Mouse (Mus musculus) forebrain, embryonic 13.5 days (tissue): ENCODE results near the gene Galnt9. TPM values are rescaled to one million over a fixed set of nuclear protein-coding genes. Genes with fewer than 3 reads are reported as not detected.

Source experiments
- ATAC-seq: fragments of 200-750 bp; cut with Nextera tagmentation; 2 replicates; pipeline ENCODE4 v1.8.0; 2017
- H3K27ac ChIP-seq: fragments of 300-500 bp; sonication (generic); 2 replicates; pipeline ENCODE4 v1.5.1; 2015; ENCODE audit warnings: inconsistent platforms, mild to moderate bottlenecking, moderate library complexity
- H3K27me3 ChIP-seq: fragments of 300-500 bp; sonication (generic); 2 replicates; pipeline ENCODE4 v1.6.1; 2015; ENCODE audit warnings: mild to moderate bottlenecking, inconsistent platforms
- H3K36me3 ChIP-seq: fragments of 300-500 bp; sonication (generic); 2 replicates; pipeline ENCODE4 v1.6.1; 2015; ENCODE audit warnings: mild to moderate bottlenecking, inconsistent platforms; ENCODE audit not compliant: poor library complexity, severe bottlenecking
- H3K4me1 ChIP-seq: fragments of 300-500 bp; sonication (generic); 2 replicates; pipeline ENCODE4 v1.6.1; 2015; ENCODE audit warnings: inconsistent platforms
- H3K4me2 ChIP-seq: fragments of 300-500 bp; sonication (generic); 2 replicates; pipeline ENCODE4 v1.6.1; 2015; ENCODE audit warnings: inconsistent platforms, mild to moderate bottlenecking, moderate library complexity
- H3K4me3 ChIP-seq: fragments of 300-500 bp; sonication (generic); 2 replicates; pipeline ENCODE4 v1.5.1; 2015; ENCODE audit warnings: mild to moderate bottlenecking, inconsistent platforms
- H3K9ac ChIP-seq: fragments of 300-500 bp; sonication (generic); 2 replicates; pipeline ENCODE4 v1.6.1; 2015; ENCODE audit warnings: mild to moderate bottlenecking, inconsistent platforms
- H3K9me3 ChIP-seq: fragments of 300-500 bp; sonication (generic); replicated peaks from 2 replicates; pipeline ENCODE4 v1.6.1; 2016; ENCODE audit warnings: inconsistent platforms
- WGBS: fragments of 180-500 bp; shearing (Covaris S2); methylation state at CpG from one replicate; pipeline ENCODE4 v1.1.7; 2015; 5-methylcytosine and 5-hydroxymethylcytosine counted together
- polyA plus RNA-seq: library from polyadenylated mRNA; unstranded; fragments of >200 nt; fragmentation: Nextera tagmentation; extraction: Ambion mirVana; gene quantifications from 2 replicates; pipeline ENCODE4 v1.2.1, GENCODE M21; 2015

Gene Galnt9
- polyA plus RNA-seq, 1 experiment from 2014 or later, result 4.8 TPM

- H3K4me2 ChIP-seq, result no peak overlapping the region
- H3K9ac ChIP-seq, result no peak overlapping the region
- no peaks in the 10 kb centered on the region for H3K36me3 ChIP-seq
- no peak overlapping the region for H3K4me3 ChIP-seq
- no peak for ATAC-seq
- H3K9me3 ChIP-seq, result no peaks in the 10 kb centered on the region
- peaks cover 10% of the 10 kb centered on the region for H3K4me1 ChIP-seq
- WGBS, result 53% methylated on average over 2 of the region's 2 CpGs
- peaks cover 48% of the 10 kb centered on the region for H3K27me3 ChIP-seq
- no peak overlapping the region for H3K27ac ChIP-seq
These were observed 3.2 kb upstream of the Galnt9 start for GRCm38 (mm10) chr5:110540947-110541346.

GRCm38 (mm10) chr5:110541456-110541855, 2.7 kb upstream of the Galnt9 start:
- no peak overlapping the region for H3K4me3 ChIP-seq
- no peak overlapping the region for H3K4me2 ChIP-seq
- no peaks in the 10 kb centered on the region for H3K36me3 ChIP-seq
- no peak overlapping the region for H3K27ac ChIP-seq
- H3K9ac ChIP-seq, result no peak overlapping the region
- H3K9me3 ChIP-seq, result no peaks in the 10 kb centered on the region
- peaks cover 10% of the 10 kb centered on the region for H3K4me1 ChIP-seq
- H3K27me3 ChIP-seq, result peaks cover 53% of the 10 kb centered on the region
- 76% methylated on average over 6 of the region's 6 CpGs for WGBS
- ATAC-seq, result no peak

- WGBS, result 2% methylated on average over 24 of the region's 24 CpGs
- peak overlapping the region; percentile 46 for H3K4me3 ChIP-seq
- H3K27me3 ChIP-seq, result peaks cover 68% of the 10 kb centered on the region
These were observed 525 bp downstream of the Galnt9 start for GRCm38 (mm10) chr5:110544691-110545069.

GRCm38 (mm10) chr5:110545311-110545710, 1.2 kb downstream of the Galnt9 start:
- peaks cover 68% of the 10 kb centered on the region for H3K27me3 ChIP-seq
- no peak for ATAC-seq
- H3K9me3 ChIP-seq, result no peaks in the 10 kb centered on the region
- H3K4me1 ChIP-seq, result peaks cover 10% of the 10 kb centered on the region
- H3K4me3 ChIP-seq, result peak overlapping the region; percentile 46
- H3K4me2 ChIP-seq, result peak overlapping the region; percentile 69
- H3K36me3 ChIP-seq, result no peaks in the 10 kb centered on the region
- no peak overlapping the region for H3K27ac ChIP-seq
- WGBS, result 84% methylated on average over 7 of the region's 7 CpGs
- no peak overlapping the region for H3K9ac ChIP-seq

More at GRCm38 (mm10) chr5:110544691-110545069, 525 bp downstream of the Galnt9 start:
- H3K36me3 ChIP-seq, result no peaks in the 10 kb centered on the region
- H3K9me3 ChIP-seq, result no peaks in the 10 kb centered on the region
- peaks cover 10% of the 10 kb centered on the region for H3K4me1 ChIP-seq
- H3K9ac ChIP-seq, result peak overlapping the region; percentile 65
- peak overlapping the region; percentile 69 for H3K4me2 ChIP-seq
- 0 out of 2 replicates have a peak, but pooled peaks have one; percentile 3 for ATAC-seq
- H3K27ac ChIP-seq, result no peak overlapping the region

- Histone ChIP-seq H3K9ac (no peak overlapping the region), H3K9me3 (no peaks in the 10 kb centered on the region), H3K4me2 (peak overlapping the region; percentile 69; the same call in 1 of the 2 replicates), H3K27ac (no peak overlapping the region), H3K4me3 (no peak overlapping the region), H3K27me3 (peaks cover 65% of the 10 kb centered on the region), H3K4me1 (peaks cover 10% of the 10 kb centered on the region), H3K36me3 (no peaks in the 10 kb centered on the region)
- ATAC-seq, result no peak
- WGBS, result 92% methylated on average over 11 of the region's 11 CpGs
These were observed 2.0 kb downstream of the Galnt9 start for GRCm38 (mm10) chr5:110546136-110546535.

- ATAC-seq, result no peak
- Histone ChIP-seq H3K4me1 (peaks cover 10% of the 10 kb centered on the region), H3K4me3 (no peak overlapping the region), H3K27ac (no peak overlapping the region), H3K27me3 (peaks cover 59% of the 10 kb centered on the region), H3K9me3 (no peaks in the 10 kb centered on the region), H3K4me2 (no peak overlapping the region), H3K9ac (no peak overlapping the region), H3K36me3 (no peaks in the 10 kb centered on the region)
- WGBS, result 82% methylated on average over 5 of the region's 5 CpGs
These were observed 2.7 kb downstream of the Galnt9 start for GRCm38 (mm10) chr5:110546726-110547406.

- no peaks in the 10 kb centered on the region for H3K36me3 ChIP-seq
- 53% methylated on average over 7 of the region's 7 CpGs for WGBS
These were observed 4.3 kb downstream of the Galnt9 start for GRCm38 (mm10) chr5:110548446-110548845.

GRCm38 (mm10) chr5:110550189-110550588, 6.0 kb downstream of the Galnt9 start:
- Histone ChIP-seq H3K4me3 (no peak overlapping the region), H3K9ac (no peak overlapping the region), H3K27ac (no peak overlapping the region), H3K9me3 (no peaks in the 10 kb centered on the region), H3K4me1 (no peaks in the 10 kb centered on the region), H3K4me2 (no peak overlapping the region), H3K36me3 (no peaks in the 10 kb centered on the region), H3K27me3 (peaks cover 27% of the 10 kb centered on the region)
- 83% methylated on average over 2 of the region's 2 CpGs for WGBS
- ATAC-seq, result no peak

More at GRCm38 (mm10) chr5:110548446-110548845, 4.3 kb downstream of the Galnt9 start:
- Histone ChIP-seq H3K9me3 (no peaks in the 10 kb centered on the region), H3K4me3 (no peak overlapping the region), H3K27ac (no peak overlapping the region), H3K4me2 (no peak overlapping the region), H3K9ac (no peak overlapping the region), H3K27me3 (peaks cover 45% of the 10 kb centered on the region), H3K4me1 (peaks cover 10% of the 10 kb centered on the region)
- ATAC-seq, result no peak

- Histone ChIP-seq H3K27me3 (peaks cover 21% of the 10 kb centered on the region), H3K4me1 (no peaks in the 10 kb centered on the region), H3K4me2 (no peak overlapping the region), H3K9ac (no peak overlapping the region), H3K4me3 (no peak overlapping the region), H3K9me3 (no peaks in the 10 kb centered on the region), H3K36me3 (no peaks in the 10 kb centered on the region), H3K27ac (no peak overlapping the region)
- ATAC-seq, result no peak
- 26% methylated on average over 4 of the region's 4 CpGs for WGBS
These were observed 6.7 kb downstream of the Galnt9 start for GRCm38 (mm10) chr5:110550841-110551240.

- whole genome bisulfite sequencing, result 75% methylated on average over 3 of the region's 3 CpGs
- H3K4me1 ChIP-seq, result no peaks in the 10 kb centered on the region
- no peak overlapping the region for H3K9ac ChIP-seq
- no peaks in the 10 kb centered on the region for H3K36me3 ChIP-seq
- peaks cover 10% of the 10 kb centered on the region; the same call in 1 of the 2 replicates for H3K27me3 ChIP-seq
- no peak overlapping the region for H3K4me2 ChIP-seq
- no peaks in the 10 kb centered on the region for H3K9me3 ChIP-seq
- no peak overlapping the region for H3K27ac ChIP-seq
- no peak for ATAC-seq
- no peak overlapping the region for H3K4me3 ChIP-seq
These were observed 7.8 kb downstream of the Galnt9 start for GRCm38 (mm10) chr5:110552005-110552404.

- ATAC-seq, result no peak
- Histone ChIP-seq H3K36me3 (no peaks in the 10 kb centered on the region), H3K4me2 (no peak overlapping the region), H3K27me3 (no peaks in the 10 kb centered on the region), H3K4me3 (no peak overlapping the region), H3K9ac (no peak overlapping the region), H3K9me3 (no peaks in the 10 kb centered on the region), H3K4me1 (no peaks in the 10 kb centered on the region), H3K27ac (no peak overlapping the region)
- WGBS, result 79% methylated on average over 4 of the region's 4 CpGs
These were observed 9.2 kb downstream of the Galnt9 start for GRCm38 (mm10) chr5:110553315-110553714.

- no peaks in the 10 kb centered on the region for H3K9me3 ChIP-seq
- H3K4me3 ChIP-seq, result no peak overlapping the region
- ATAC-seq, result no peak
- H3K27ac ChIP-seq, result no peak overlapping the region
- 60% methylated on average over 2 of the region's 2 CpGs for WGBS
- no peak overlapping the region for H3K4me2 ChIP-seq
- H3K27me3 ChIP-seq, result no peaks in the 10 kb centered on the region
- no peaks in the 10 kb centered on the region for H3K36me3 ChIP-seq
- H3K9ac ChIP-seq, result no peak overlapping the region
- no peaks in the 10 kb centered on the region for H3K4me1 ChIP-seq
These were observed 11.0 kb downstream of the Galnt9 start for GRCm38 (mm10) chr5:110555198-110555597.

- Histone ChIP-seq H3K27ac (no peak overlapping the region), H3K4me2 (no peak overlapping the region), H3K4me1 (no peaks in the 10 kb centered on the region), H3K36me3 (no peaks in the 10 kb centered on the region), H3K9ac (no peak overlapping the region), H3K27me3 (no peaks in the 10 kb centered on the region), H3K4me3 (no peak overlapping the region), H3K9me3 (no peaks in the 10 kb centered on the region)
- WGBS, result 16% methylated on average over 8 of the region's 8 CpGs
- no peak for ATAC-seq
These were observed 14.2 kb downstream of the Galnt9 start for GRCm38 (mm10) chr5:110558368-110558767.
